Mouse (Mus musculus) liver, embryonic 14.5 days (tissue): ENCODE measurements around the gene Atp5j. TPM values are rescaled to one million over a fixed set of nuclear protein-coding genes. Genes with fewer than 3 reads are reported as not detected.
A peak's percentile ranks its signal among the peaks of the same experiment; 100 is the strongest.

Source experiments
- ATAC-seq: fragments of 200-750 bp; cut with Nextera tagmentation; 2 replicates; pipeline ENCODE4 v1.8.0; 2017; ENCODE audit warnings: moderate number of reproducible peaks, mild to moderate bottlenecking, moderate library complexity; ENCODE audit not compliant: insufficient read depth
- DNase-seq, 3 experiments: peaks; one replicate each; pipeline ENCODE4 v3.0.0-alpha.2; 2012 to 2013; ENCODE audit warnings: low read depth in 3 of 3, low spot score in 3 of 3
- H3K27ac ChIP-seq: fragments of 300-500 bp; sonication (generic); 2 replicates; pipeline ENCODE4 v1.5.1; 2014; ENCODE audit warnings: moderate library complexity, mild to moderate bottlenecking, control low read depth, inconsistent platforms
- H3K27me3 ChIP-seq: fragments of 300-500 bp; sonication (generic); 2 replicates; pipeline ENCODE4 v1.6.1; 2014; ENCODE audit warnings: mild to moderate bottlenecking, low read length, moderate library complexity; ENCODE audit not compliant: control insufficient read depth, insufficient read depth
- H3K36me3 ChIP-seq: fragments of 300-500 bp; sonication (generic); replicated peaks from 2 replicates; pipeline ENCODE4 v1.6.1; 2014; ENCODE audit warnings: low read depth; ENCODE audit not compliant: control insufficient read depth, insufficient read depth
- H3K4me1 ChIP-seq, 2 experiments: fragments of 200-500 bp in 1 of 2; fragments of 300-500 bp in 1 of 2; sonication (generic) in 1 of 2; replicated peaks; 2 replicates each; pipeline ENCODE4 v1.6.1; 2012 to 2014; ENCODE audit warnings: antibody characterized with exemption in 1 of 2, inconsistent platforms in 1 of 2, low read length in 1 of 2; ENCODE audit not compliant: control insufficient read depth in 2 of 2, insufficient read depth in 2 of 2
- H3K4me2 ChIP-seq: fragments of 300-500 bp; sonication (generic); 2 replicates; pipeline ENCODE4 v1.6.1; 2014; ENCODE audit warnings: low read depth, mild to moderate bottlenecking, control low read depth, moderate library complexity
- H3K4me3 ChIP-seq, 2 experiments: fragments of 200-500 bp in 1 of 2; fragments of 300-500 bp in 1 of 2; sonication (generic) in 1 of 2; 2 replicates each; pipeline ENCODE4 v1.5.1; 2012 to 2014; ENCODE audit warnings: low read depth in 2 of 2, low read length in 2 of 2, mild to moderate bottlenecking in 2 of 2, control low read depth in 1 of 2, inconsistent platforms in 1 of 2, moderate library complexity in 1 of 2; ENCODE audit not compliant: insufficient read depth in 1 of 2
- H3K9ac ChIP-seq: fragments of 300-500 bp; sonication (generic); replicated peaks from 2 replicates; pipeline ENCODE4 v1.6.1; 2014; ENCODE audit warnings: mild to moderate bottlenecking, control low read depth, moderate library complexity
- H3K9me3 ChIP-seq: fragments of 300-500 bp; sonication (generic); 2 replicates; pipeline ENCODE4 v1.6.1; 2016; ENCODE audit warnings: low read length, mixed read lengths; ENCODE audit not compliant: control insufficient read depth
- CTCF ChIP-seq: IDR thresholded peaks from 2 replicates; pipeline ENCODE4 v1.5.1; 2016; ENCODE audit warnings: antibody characterized with exemption, low read depth, control low read depth
- EP300 ChIP-seq: IDR thresholded peaks from 2 replicates; pipeline ENCODE4 v1.6.1; 2016; ENCODE audit warnings: antibody characterized with exemption, low read depth
- WGBS: fragments of 180-500 bp; shearing (Covaris S2); extraction: QIAGEN DNeasy Blood & Tissue Kit; methylation state at CpG from one replicate; pipeline ENCODE4 v1.1.7; 2014; ENCODE audit not compliant: insufficient replicate concordance; 5-methylcytosine and 5-hydroxymethylcytosine counted together
- polyA plus RNA-seq, 2 experiments: library from polyadenylated mRNA; depleted of rRNA in 1 of 2; stranded (reverse) in 1 of 2; unstranded in 1 of 2; fragments of >200 nt; fragmentation: Nextera tagmentation in 1 of 2; extraction: Ambion mirVana in 1 of 2; gene quantifications; 2 replicates each; pipeline versions ENCODE4 v1.2.1 to v1.2.3; 2012 to 2014

Atp5j gene
- polyA plus RNA-seq, 2 experiments, result 155 to 628 TPM

GRCm38 (mm10) chr16:84802217-84802616 is 33.2 kb downstream of the Atp5j start:
- Histone ChIP-seq H3K9ac (no peak overlapping the region), H3K4me3 (no peak overlapping the region), H3K4me1 (no peaks in the 10 kb centered on the region; a peak in 1 of 4 replicates), H3K27ac (no peak overlapping the region), H3K36me3 (no peaks in the 10 kb centered on the region), H3K27me3 (no peaks in the 10 kb centered on the region), H3K9me3 (no peaks in the 10 kb centered on the region), H3K4me2 (no peak overlapping the region)
- WGBS, result 38% methylated on average over 6 of the region's 6 CpGs
- no peak for DNase-seq
- no peak for TF ChIP-seq CTCF
- TF ChIP-seq EP300, result no peak
- no peak for ATAC-seq

GRCm38 (mm10) chr16:84800038-84800437 is 35.4 kb downstream of the Atp5j start:
- H3K36me3 ChIP-seq, result no peaks in the 10 kb centered on the region
- DNase-seq, result no peak
- no peak for ATAC-seq
- no peaks in the 10 kb centered on the region for H3K4me1 ChIP-seq
- TF ChIP-seq CTCF, result no peak
- no peak for TF ChIP-seq EP300
- H3K27me3 ChIP-seq, result no peaks in the 10 kb centered on the region
- WGBS, result 59% methylated on average over 1 of the region's 2 CpGs
- no peak overlapping the region for H3K4me2 ChIP-seq
- H3K9ac ChIP-seq, result no peak overlapping the region
- H3K27ac ChIP-seq, result no peak overlapping the region
- H3K9me3 ChIP-seq, result no peaks in the 10 kb centered on the region
- no peak overlapping the region for H3K4me3 ChIP-seq

GRCm38 (mm10) chr16:84796678-84797077 is 38.7 kb downstream of the Atp5j start:
- DNase-seq (no peak), ATAC-seq (no peak)
- Histone ChIP-seq H3K9me3 (no peaks in the 10 kb centered on the region), H3K27ac (no peak overlapping the region), H3K4me3 (no peak overlapping the region), H3K4me1 (no peaks in the 10 kb centered on the region), H3K36me3 (no peaks in the 10 kb centered on the region), H3K9ac (no peak overlapping the region), H3K27me3 (no peaks in the 10 kb centered on the region), H3K4me2 (no peak overlapping the region)
- WGBS, result 59% methylated on average over 9 of the region's 9 CpGs
- TF ChIP-seq EP300, result no peak
- TF ChIP-seq CTCF, result no peak

- TF ChIP-seq EP300 (no peak), CTCF (0 out of 2 replicates have a peak, but pooled peaks have one; percentile 5)
- Histone ChIP-seq H3K27ac (no peak overlapping the region), H3K4me2 (no peak overlapping the region), H3K4me3 (no peak overlapping the region), H3K4me1 (no peaks in the 10 kb centered on the region), H3K9ac (no peak overlapping the region), H3K27me3 (no peaks in the 10 kb centered on the region), H3K36me3 (no peaks in the 10 kb centered on the region), H3K9me3 (no peaks in the 10 kb centered on the region)
- DNase-seq (no peak), ATAC-seq (no peak)
- 41% methylated on average over 3 of the region's 3 CpGs for WGBS
These were observed 40.1 kb downstream of the Atp5j start for GRCm38 (mm10) chr16:84795337-84795736.

GRCm38 (mm10) chr16:84793401-84793800 is 42.0 kb downstream of the Atp5j start:
- H3K4me2 ChIP-seq, result no peak overlapping the region
- H3K27me3 ChIP-seq, result no peaks in the 10 kb centered on the region
- H3K36me3 ChIP-seq, result no peaks in the 10 kb centered on the region
- H3K9ac ChIP-seq, result no peak overlapping the region
- TF ChIP-seq CTCF, result no peak
- TF ChIP-seq EP300, result no peak
- DNase-seq (no peak), ATAC-seq (no peak)
- no peak overlapping the region for H3K27ac ChIP-seq
- H3K4me1 ChIP-seq, result no peaks in the 10 kb centered on the region
- no peak overlapping the region for H3K4me3 ChIP-seq
- no peaks in the 10 kb centered on the region for H3K9me3 ChIP-seq
- 76% methylated on average over 14 of the region's 14 CpGs for WGBS
